9 mouse cellular contexts compared by ENCODE assay signal in genomic region chr8:46488085-46488561, GRCm38 (mm10). TPM values are rescaled to one million over a fixed set of nuclear protein-coding genes. Genes with fewer than 3 reads are reported as not detected.
DNase-seq lines count a peak whose midpoint lies in the region; ATAC-seq and TF ChIP-seq lines count a peak whose summit lies in the region.
"Had no signal": no experiment of that assay in that cellular context is flagged by ENCODE, and none has a peak within 500 bp of the region (broad histone marks: within the 10 kb centered on the region; RNA-seq: fewer than 3 reads in every experiment).

No protein-coding gene starts in this region.

- no peak overlapping the region for H3K27ac ChIP-seq in forebrain, postnatal 0 days (ENCODE audit: low read depth, low read length)
- H3K27ac ChIP-seq: midbrain, embryonic 12.5 days had no signal

- WGBS in forebrain, postnatal 0 days: 13% methylated on average over 7 of the region's 7 CpGs

- ATAC-seq in forebrain, postnatal 0 days: peak; percentile 85
- ATAC-seq in activated CD4-positive, CD25-positive, alpha-beta regulatory T cell, adult 4 months: no peak

- H3K4me2 ChIP-seq in forebrain, postnatal 0 days (ENCODE audit: low read depth): no peak overlapping the region
- H3K4me2 ChIP-seq: midbrain, embryonic 12.5 days had no signal

- no peaks in the 10 kb centered on the region for H3K4me1 ChIP-seq in forebrain, postnatal 0 days (ENCODE audit: insufficient read depth)

- no peaks in the 10 kb centered on the region for H3K9me3 ChIP-seq in forebrain, postnatal 0 days (ENCODE audit: low read length)
- H3K9me3 ChIP-seq: midbrain, embryonic 12.5 days had no signal

- H3K27me3 ChIP-seq in forebrain, postnatal 0 days (ENCODE audit: insufficient read depth, low read length): no peaks in the 10 kb centered on the region

- no peak overlapping the region for H3K9ac ChIP-seq in forebrain, postnatal 0 days
- H3K9ac ChIP-seq: midbrain, embryonic 12.5 days had no signal

- DNase-seq in kidney, adult 18-20 months: peak; percentile 54
- DNase-seq in kidney, postnatal 36 days: no peak
- DNase-seq in 3134 (ENCODE audit: extremely low read depth, insufficient read length, low spot score) (peak; percentile 55), A20 (ENCODE audit: low read depth, low spot score) (peak; percentile 30)
- DNase-seq in forebrain, postnatal 0 days: peak; percentile 35
- DNase-seq in left cerebral cortex, postnatal 4 days: no peak
- no peak for DNase-seq in lung, postnatal 14 days

- no peak for TF ChIP-seq CTCF in forebrain, postnatal 0 days (IDR thresholded peaks at IDR 0.05; ENCODE audit: low read depth)

- H3K4me3 ChIP-seq in forebrain, postnatal 0 days (ENCODE audit: low read depth, low read length): no peak overlapping the region
- H3K4me3 ChIP-seq: midbrain, embryonic 12.5 days had no signal

- intact Hi-C loops in left cerebral cortex, postnatal 4 days (cut with DNase I): no loop called here

- H3K36me3 ChIP-seq in forebrain, postnatal 0 days (ENCODE audit: insufficient read depth): no peaks in the 10 kb centered on the region
- H3K36me3 ChIP-seq: midbrain, embryonic 12.5 days had no signal

RNA-seq across cellular contexts. Expression of gene Acsl1, which starts 17.3 kb away (rescaled TPM):
- 35.5 and 44.2 TPM in 2 replicates for total RNA-seq in forebrain, postnatal 0 days (2014; rRNA removed)
- polyA plus RNA-seq in forebrain, postnatal 0 days (2015; fragmentation: Nextera tagmentation; extraction: Ambion mirVana): 20.4 and 26.2 TPM in 2 replicates
- 10 to 100 TPM; 40.5 to 41.7 TPM for total RNA-seq in left cerebral cortex, postnatal 4 days (2021)
- 1 to 10 TPM; 8.1 to 9.7 TPM for polyA plus RNA-seq in activated CD4-positive, CD25-positive, alpha-beta regulatory T cell, adult 4 months (2017; shearing (Covaris generic))

Comparison
In these comparisons a context has a peak if more than half of its experiments do, and no peak if none do; other contexts are left out.
1. DNase-seq: peak in kidney, adult 18-20 months (single experiment), 3134 (single experiment), A20 (single experiment) and forebrain, postnatal 0 days (single experiment); none in kidney, postnatal 36 days (0 of 2), left cerebral cortex, postnatal 4 days (single experiment) and lung, postnatal 14 days (single experiment).